Mouse (Mus musculus): ENCODE data around the gene Rab2b. TPM values are rescaled to one million over a fixed set of nuclear protein-coding genes. Genes with fewer than 3 reads are reported as not detected.

The Rab2b gene
- polyA plus RNA-seq, 1 experiment: 20.0 TPM

DNA sequence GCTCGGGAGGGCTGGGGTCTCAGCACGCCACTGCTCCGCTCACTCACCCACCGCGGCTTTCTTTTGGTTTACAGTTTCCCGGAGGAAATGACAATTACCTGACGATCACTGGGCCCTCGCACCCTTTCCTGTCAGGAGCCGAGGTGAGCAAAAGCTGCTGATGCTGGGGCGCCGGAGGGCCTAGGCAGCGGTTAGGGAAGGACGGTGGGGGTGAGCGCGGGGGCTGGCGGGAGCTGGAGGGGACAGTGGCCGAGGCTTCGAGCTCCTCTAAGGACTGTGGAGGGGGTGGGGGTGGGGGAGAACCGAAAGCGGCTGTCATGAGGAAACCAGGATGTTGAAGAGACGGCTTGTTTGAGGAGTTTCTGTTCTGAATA lies 389 bp upstream of the Rab2b start:
- peak overlapping the region; percentile 91 for H3K4me3 ChIP-seq (ENCODE audit: insufficient read depth, low read length)
- no peak for TF ChIP-seq CTCF (IDR thresholded peaks at IDR 0.05; ENCODE audit: low read depth, low read length)
- no peak for TF ChIP-seq POLR2A (IDR thresholded peaks at IDR 0.05; ENCODE audit: borderline replicate concordance, low read depth, low read length)
- H3K27ac ChIP-seq (ENCODE audit: insufficient read depth, low read depth, low read length): peak overlapping the region; percentile 79
- H3K4me1 ChIP-seq (ENCODE audit: control insufficient read depth, insufficient read depth, low read length): peaks cover 10% of the 10 kb centered on the region

GRCm38 (mm10) chr14:52277210-52277609 lies 2.1 kb downstream of the Rab2b start:
- no peak overlapping the region for H3K27ac ChIP-seq (ENCODE audit: insufficient read depth, low read depth, low read length)
- H3K4me1 ChIP-seq (ENCODE audit: control insufficient read depth, insufficient read depth, low read length): peaks cover 8% of the 10 kb centered on the region
- TF ChIP-seq POLR2A (IDR thresholded peaks at IDR 0.05; ENCODE audit: borderline replicate concordance, low read depth, low read length) (no peak), CTCF (IDR thresholded peaks at IDR 0.05; ENCODE audit: low read depth, low read length) (no peak)
- no peak overlapping the region for H3K4me3 ChIP-seq (ENCODE audit: insufficient read depth, low read length)

- no peak overlapping the region for H3K4me3 ChIP-seq (ENCODE audit: insufficient read depth, low read length)
- no peak for TF ChIP-seq CTCF (IDR thresholded peaks at IDR 0.05; ENCODE audit: low read depth, low read length)
- no peak for TF ChIP-seq POLR2A (IDR thresholded peaks at IDR 0.05; ENCODE audit: borderline replicate concordance, low read depth, low read length)
Measured at GRCm38 (mm10) chr14:52272781-52273180, 6.6 kb downstream of the Rab2b start.

DNA sequence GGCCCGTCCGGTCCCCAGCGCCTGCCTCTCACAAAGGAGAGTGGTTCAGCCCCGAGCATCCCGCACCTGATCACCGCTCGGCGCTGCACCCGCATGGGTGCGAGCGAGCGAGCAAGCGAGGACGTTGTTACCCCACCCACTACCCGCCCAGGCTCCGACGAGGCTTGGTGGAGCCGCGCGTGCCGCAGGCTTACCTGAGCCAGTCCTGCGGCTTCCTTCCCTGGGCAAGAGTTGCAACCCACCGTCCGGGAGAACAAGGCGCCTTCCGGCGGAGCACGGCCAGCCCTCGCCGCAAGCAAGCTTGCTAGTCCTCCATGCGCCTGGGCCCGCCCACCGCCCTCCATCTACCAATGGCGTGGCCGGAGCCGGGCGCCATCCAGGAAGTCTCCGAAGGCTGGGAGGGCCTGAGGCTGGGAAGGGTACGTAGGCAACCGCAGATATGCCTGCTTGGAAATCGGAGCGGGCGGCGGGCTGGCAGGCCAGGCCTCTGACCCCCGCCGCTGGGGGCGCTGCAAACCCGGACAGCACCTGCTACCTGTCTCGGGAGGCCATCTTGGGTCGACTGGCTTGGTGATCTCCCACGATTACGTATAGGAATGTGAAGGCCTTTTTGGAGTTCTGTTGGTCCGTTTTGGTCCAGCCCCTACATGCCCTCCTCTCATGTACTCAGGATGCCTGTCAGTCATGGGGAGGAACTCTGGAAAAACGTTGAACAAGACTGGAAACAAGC lies 21.7 kb downstream of the Rab2b start, which contains the start of gene Chd8:
Chd8 (minus strand) TSS at position 297 of the 730 bp plus-strand sequence.
- TF ChIP-seq POLR2A (IDR thresholded peaks at IDR 0.05; ENCODE audit: borderline replicate concordance, low read depth, low read length) (peak; percentile 81; the same call in 1 of the 2 replicates), CTCF (IDR thresholded peaks at IDR 0.05; ENCODE audit: low read depth, low read length) (peak; percentile 64)
- Histone ChIP-seq H3K4me3 (ENCODE audit: insufficient read depth, low read length) (peak within 1 kb of the TSS; percentile 93), H3K4me1 (ENCODE audit: control insufficient read depth, insufficient read depth, low read length) (peaks cover 19% of the 10 kb centered on the region), H3K27ac (ENCODE audit: insufficient read depth, low read depth, low read length) (peak within 1 kb of the TSS; percentile 47)

More at GRCm38 (mm10) chr14:52272781-52273180, 6.6 kb downstream of the Rab2b start:
- H3K4me1 ChIP-seq (ENCODE audit: control insufficient read depth, insufficient read depth, low read length): no peaks in the 10 kb centered on the region
- no peak overlapping the region for H3K27ac ChIP-seq (ENCODE audit: insufficient read depth, low read depth, low read length)

- peak overlapping the region; percentile 47 for H3K27ac ChIP-seq (ENCODE audit: insufficient read depth, low read depth, low read length)
- H3K4me3 ChIP-seq (ENCODE audit: insufficient read depth, low read length): peak overlapping the region; percentile 93
- H3K4me1 ChIP-seq (ENCODE audit: control insufficient read depth, insufficient read depth, low read length): peaks cover 26% of the 10 kb centered on the region
- TF ChIP-seq CTCF (IDR thresholded peaks at IDR 0.05; ENCODE audit: low read depth, low read length) (no peak), POLR2A (IDR thresholded peaks at IDR 0.05; ENCODE audit: borderline replicate concordance, low read depth, low read length) (no peak)
Measured at GRCm38 (mm10) chr14:52256311-52257175, 22.8 kb downstream of the Rab2b start.

DNA sequence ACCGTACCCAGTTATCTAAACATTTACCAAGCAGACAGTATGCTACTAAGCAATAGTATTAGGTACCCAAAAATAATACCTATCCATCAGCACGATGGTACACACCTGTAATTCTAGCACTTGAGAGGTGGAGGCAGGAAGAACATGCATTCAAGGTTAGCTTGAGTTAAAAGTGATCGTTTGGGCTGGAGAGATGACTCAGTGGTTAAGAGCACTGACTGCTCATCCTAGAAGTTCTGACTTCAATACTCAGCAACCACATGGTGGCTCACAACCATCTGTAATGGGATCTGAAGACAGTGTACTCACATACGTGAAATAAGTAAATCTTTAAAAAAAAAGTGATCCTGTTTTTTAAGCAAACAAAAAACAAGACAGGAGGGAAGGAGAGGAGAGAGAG lies 33.2 kb downstream of the Rab2b start:
- Histone ChIP-seq H3K27ac (ENCODE audit: insufficient read depth, low read depth, low read length) (no peak overlapping the region), H3K4me3 (ENCODE audit: insufficient read depth, low read length) (no peak overlapping the region), H3K4me1 (ENCODE audit: control insufficient read depth, insufficient read depth, low read length) (peaks cover 5% of the 10 kb centered on the region)
- TF ChIP-seq CTCF (IDR thresholded peaks at IDR 0.05; ENCODE audit: low read depth, low read length) (no peak), POLR2A (IDR thresholded peaks at IDR 0.05; ENCODE audit: borderline replicate concordance, low read depth, low read length) (no peak)

DNA sequence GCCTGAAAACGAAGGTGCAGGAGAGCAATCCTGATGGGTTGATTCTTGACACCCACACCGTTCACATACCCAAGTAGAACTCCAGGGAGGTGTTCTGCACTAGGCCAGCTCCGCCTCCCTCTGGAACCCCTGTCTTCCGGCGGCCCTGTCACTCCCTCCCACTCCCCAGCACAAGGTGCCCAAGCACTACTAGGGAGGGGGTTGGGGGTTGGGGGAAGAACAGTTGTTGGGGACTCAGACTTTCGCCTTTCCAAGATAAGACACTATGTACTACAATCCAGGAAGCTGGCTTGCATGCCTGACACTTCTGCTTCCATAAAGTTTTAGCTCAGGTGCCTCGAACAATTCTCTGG lies 34.7 kb downstream of the Rab2b start:
- H3K4me3 ChIP-seq (ENCODE audit: insufficient read depth, low read length): peak overlapping the region; percentile 69
- no peak for TF ChIP-seq CTCF (IDR thresholded peaks at IDR 0.05; ENCODE audit: low read depth, low read length)
- no peak for TF ChIP-seq POLR2A (IDR thresholded peaks at IDR 0.05; ENCODE audit: borderline replicate concordance, low read depth, low read length)
- no peak overlapping the region for H3K27ac ChIP-seq (ENCODE audit: insufficient read depth, low read depth, low read length)
- peaks cover 5% of the 10 kb centered on the region for H3K4me1 ChIP-seq (ENCODE audit: control insufficient read depth, insufficient read depth, low read length)

GRCm38 (mm10) chr14:52244041-52244689 lies 35.2 kb downstream of the Rab2b start:
- Histone ChIP-seq H3K4me3 (ENCODE audit: insufficient read depth, low read length) (peak overlapping the region; percentile 69), H3K4me1 (ENCODE audit: control insufficient read depth, insufficient read depth, low read length) (peaks cover 5% of the 10 kb centered on the region), H3K27ac (ENCODE audit: insufficient read depth, low read depth, low read length) (no peak overlapping the region)
- TF ChIP-seq POLR2A (IDR thresholded peaks at IDR 0.05; ENCODE audit: borderline replicate concordance, low read depth, low read length) (no peak), CTCF (IDR thresholded peaks at IDR 0.05; ENCODE audit: low read depth, low read length) (no peak)

DNA sequence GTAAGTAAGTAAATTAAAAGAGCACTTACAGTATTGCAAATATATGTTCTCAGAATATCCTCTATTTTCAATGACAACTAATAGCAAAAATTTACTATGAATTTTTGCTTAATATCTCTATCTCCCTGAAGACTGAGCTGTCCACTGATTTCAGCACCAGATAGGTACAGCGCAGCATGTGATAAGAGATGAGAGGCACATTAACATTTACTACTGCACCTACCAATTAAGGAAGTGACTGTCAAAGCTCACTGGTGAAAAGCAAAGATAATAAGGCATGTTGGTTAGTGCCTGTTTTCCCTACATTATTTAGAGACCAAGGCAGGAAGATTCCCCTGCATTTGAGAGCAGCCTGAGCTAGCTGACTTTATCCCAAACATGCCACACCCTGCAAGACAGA lies 43.1 kb downstream of the Rab2b start:
- no peak overlapping the region for H3K4me3 ChIP-seq (ENCODE audit: insufficient read depth, low read length)
- no peak overlapping the region for H3K27ac ChIP-seq (ENCODE audit: insufficient read depth, low read depth, low read length)
- TF ChIP-seq CTCF (IDR thresholded peaks at IDR 0.05; ENCODE audit: low read depth, low read length) (no peak), POLR2A (IDR thresholded peaks at IDR 0.05; ENCODE audit: borderline replicate concordance, low read depth, low read length) (no peak)
- no peaks in the 10 kb centered on the region for H3K4me1 ChIP-seq (ENCODE audit: control insufficient read depth, insufficient read depth, low read length)
